Mouse (Mus musculus) left cerebral cortex, adult 18-20 months (tissue): ENCODE measurements around the gene Lrrn4cl. TPM values are rescaled to one million over a fixed set of nuclear protein-coding genes. Genes with fewer than 3 reads are reported as not detected.
"Not testable (repeated sequence)": the region's sequence is repeated elsewhere in the genome, so short reads cannot be mapped to it uniquely, and the experiment has no call there.

Source experiments
- DNase-seq, 2 experiments: peaks; one replicate each; pipeline ENCODE4 v3.0.0; 2021 to 2022; ENCODE audit warnings: low spot score in 2 of 2, mixed read lengths in 1 of 2
- long read RNA-seq, 2 experiments: library from polyadenylated mRNA; stranded (forward); transcript quantifications; one replicate each; pipeline ENCODE4 v2.0.0; 2021
- total RNA-seq, 2 experiments: library from RNA; stranded (reverse); gene quantifications; 2 replicates each; pipeline ENCODE4 v1.2.3; 2021

Gene Lrrn4cl
- total RNA-seq = 1 to 10 TPM; 1.2 to 1.7 TPM
- long read RNA-seq, experiment 1, partial matches to known transcripts = 0 of 1 reads
- long read RNA-seq, experiment 1, other reads (novel, unspliced or antisense) = 0 of 1 reads
- long read RNA-seq, experiment 2, partial matches to known transcripts = 0 of 1 reads
- long read RNA-seq, experiment 2, other reads (novel, unspliced or antisense) = 0 of 1 reads

- DNase-seq = no peak
These were observed at the start of gene Lrrn4cl for GRCm38 (mm10) chr19:8850402-8850901. Lrrn4cl (plus strand) TSS chr19:8850768.

- peak; percentile 89 to 95 for DNase-seq
These were observed 48.3 kb upstream of the Lrrn4cl start, which contains the start of gene Zbtb3 for GRCm38 (mm10) chr19:8802130-8802821. Zbtb3 (plus strand) TSS chr19:8802555.

DNA sequence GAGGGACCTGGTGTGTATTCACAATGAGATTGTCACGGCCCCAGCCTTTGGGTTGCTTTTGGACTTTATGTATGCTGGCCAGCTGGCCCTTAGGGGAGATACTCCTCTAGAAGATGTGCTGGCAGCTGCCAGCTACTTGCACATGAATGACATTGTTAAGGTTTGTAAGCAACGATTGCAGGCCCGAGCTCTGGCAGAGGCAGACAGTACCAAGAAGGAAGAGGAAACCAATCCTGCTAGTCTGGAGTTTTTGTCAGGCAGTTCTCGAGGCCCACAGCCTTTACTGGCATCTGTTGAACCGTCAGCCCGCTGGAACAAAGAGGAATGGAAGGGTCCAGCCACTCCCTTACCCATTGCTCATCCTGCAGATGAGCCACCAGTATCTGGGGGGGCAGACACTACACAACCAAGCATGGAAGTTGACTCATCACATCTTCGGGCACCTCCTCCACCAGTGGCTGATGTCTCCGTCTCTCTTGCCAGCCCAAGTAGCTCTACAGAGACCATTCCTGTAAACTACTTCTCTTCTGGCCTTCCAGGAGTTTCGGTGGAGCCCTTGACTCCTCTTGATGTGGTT is 47.3 kb upstream of the Lrrn4cl start:
- no peak for DNase-seq

DNA sequence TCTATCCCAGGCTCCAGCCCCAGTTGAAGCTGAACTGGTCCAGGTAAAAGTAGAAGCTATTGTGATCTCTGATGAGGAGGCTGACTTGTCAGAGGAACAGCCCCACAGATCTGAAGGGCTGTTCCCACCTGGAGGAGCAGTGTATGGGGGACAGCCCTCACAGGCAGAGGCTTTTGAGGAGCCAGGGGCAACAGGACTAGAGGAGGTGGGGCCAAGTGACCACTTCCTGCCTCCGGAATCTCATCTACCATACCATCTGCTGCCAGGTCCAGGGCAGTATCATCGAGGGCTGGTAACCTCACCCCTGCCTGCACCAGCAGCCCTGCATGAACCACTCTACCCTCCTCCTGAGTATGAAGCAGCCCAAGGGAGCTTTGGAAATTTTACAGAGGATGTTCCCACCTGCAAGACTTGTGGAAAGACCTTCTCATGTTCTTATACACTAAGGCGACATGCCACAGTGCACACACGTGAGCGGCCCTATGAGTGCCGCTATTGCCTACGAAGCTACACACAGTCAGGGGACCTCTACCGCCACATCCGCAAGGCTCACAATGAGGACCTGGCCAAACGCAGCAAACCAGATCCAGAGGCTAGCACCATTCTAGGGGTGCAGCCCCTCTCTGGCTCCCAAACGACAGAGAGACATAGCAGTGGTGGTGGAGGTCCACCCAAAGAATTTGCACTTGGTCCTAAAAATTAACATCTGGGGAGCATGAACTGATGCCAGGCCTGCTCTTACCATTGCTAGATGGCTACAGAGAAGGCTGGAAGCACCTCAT is 46.5 kb upstream of the Lrrn4cl start:
- no peak for DNase-seq

GRCm38 (mm10) chr19:8806810-8807209 is 43.8 kb upstream of the Lrrn4cl start:
- DNase-seq = no peak

DNA sequence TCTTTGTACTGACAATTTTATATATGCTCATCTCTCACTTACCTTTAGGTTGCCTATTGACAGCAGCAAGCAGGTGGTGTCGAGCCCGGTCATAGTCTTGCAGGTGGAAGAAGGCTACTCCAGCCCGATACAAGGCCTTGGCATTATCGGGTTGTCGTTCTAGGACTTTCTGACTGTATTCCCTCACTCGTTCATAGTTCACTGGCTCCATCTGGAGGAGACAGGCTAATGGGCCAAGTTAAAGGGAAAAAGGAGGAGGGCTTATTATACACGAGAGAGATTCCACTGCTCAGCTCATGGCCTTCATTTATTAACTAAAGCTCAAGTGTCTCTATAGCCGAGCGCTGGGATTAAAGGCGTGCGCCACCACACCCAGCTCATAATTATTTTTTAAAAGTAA is 34.8 kb upstream of the Lrrn4cl start:
- DNase-seq = no peak

- no peak for DNase-seq
These were observed 33.6 kb upstream of the Lrrn4cl start for GRCm38 (mm10) chr19:8817001-8817400.

DNA sequence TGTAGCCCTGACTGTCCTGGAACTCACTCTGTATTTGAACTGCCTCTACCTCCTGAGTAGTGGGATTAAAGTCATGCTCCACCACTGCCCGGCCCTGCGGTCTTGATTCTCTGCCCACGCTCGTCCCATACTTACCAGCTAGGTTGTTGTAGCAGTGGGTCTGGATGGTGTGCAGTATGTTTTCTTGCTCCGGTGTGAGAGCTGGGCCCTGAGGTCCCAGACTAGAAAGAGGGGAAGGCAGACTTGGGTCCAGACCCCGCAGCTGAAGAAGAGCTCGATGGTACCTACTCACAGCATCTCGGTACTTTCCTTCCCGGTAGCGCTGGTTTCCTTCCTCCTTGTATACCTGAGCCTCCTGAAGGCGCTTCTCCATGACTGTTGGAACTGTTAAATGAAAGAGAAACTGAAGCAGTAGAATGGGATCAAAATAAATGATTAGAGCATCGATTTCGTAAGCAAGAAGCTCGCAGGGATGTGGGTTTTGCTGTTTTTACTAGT is 32.2 kb upstream of the Lrrn4cl start:
- no peak for DNase-seq

GRCm38 (mm10) chr19:8818801-8819595 is 31.6 kb upstream of the Lrrn4cl start, which contains the start of gene Ttc9c:
Ttc9c (minus strand) TSS chr19:8819333.
- DNase-seq = peak; percentile 94 to 98

DNA sequence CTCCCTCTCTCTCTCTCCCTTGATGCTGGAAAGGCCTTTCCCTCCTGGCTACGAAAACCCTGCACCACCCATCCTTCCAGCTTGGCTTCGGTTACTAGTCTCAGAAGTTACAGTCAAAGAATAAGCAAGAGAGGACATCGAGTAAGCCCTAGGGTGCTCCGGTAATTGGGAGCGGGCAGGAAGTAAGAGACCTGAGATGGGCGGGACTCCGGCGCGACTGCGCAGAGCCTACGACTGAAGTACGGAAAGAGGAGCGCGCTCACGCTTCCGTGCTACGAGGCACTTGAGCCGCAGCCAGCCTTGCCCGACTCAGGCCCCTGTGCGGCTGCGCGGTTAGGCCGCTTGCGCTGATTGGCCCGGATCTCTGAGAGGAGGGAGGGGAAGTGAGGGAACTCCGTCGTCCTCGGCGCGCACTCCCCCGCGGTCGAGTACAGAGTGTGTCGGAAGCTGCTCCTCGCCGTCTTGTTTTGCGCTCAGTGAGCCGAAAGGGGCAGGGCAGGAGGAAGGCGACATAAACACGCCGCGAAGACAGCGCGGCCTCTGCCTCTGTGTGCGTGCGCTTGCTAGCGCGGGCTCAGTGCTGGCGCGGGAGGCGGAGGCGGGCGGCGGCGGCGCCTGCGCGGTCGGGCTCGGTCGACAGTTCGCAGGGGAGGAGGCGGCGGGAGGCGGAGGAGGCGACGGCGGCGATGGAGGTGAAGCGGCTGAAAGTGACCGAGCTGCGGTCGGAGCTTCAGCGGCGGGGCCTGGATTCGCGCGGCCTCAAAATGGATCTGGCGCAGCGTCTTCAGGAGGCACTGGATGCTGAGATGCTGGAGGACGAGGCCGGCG is 30.8 kb upstream of the Lrrn4cl start, which contains the start of gene Hnrnpul2:
Gene Hnrnpul2, plus strand, starts transcription at position 415 of the 828 bp plus-strand sequence.
- DNase-seq = peak; percentile 98

- DNase-seq = peak in 1 of 2 experiments; percentile 26
These were observed 30.1 kb upstream of the Lrrn4cl start for GRCm38 (mm10) chr19:8820424-8820956.

- DNase-seq = no peak
These were observed 29.4 kb upstream of the Lrrn4cl start for GRCm38 (mm10) chr19:8821146-8821545.

DNA sequence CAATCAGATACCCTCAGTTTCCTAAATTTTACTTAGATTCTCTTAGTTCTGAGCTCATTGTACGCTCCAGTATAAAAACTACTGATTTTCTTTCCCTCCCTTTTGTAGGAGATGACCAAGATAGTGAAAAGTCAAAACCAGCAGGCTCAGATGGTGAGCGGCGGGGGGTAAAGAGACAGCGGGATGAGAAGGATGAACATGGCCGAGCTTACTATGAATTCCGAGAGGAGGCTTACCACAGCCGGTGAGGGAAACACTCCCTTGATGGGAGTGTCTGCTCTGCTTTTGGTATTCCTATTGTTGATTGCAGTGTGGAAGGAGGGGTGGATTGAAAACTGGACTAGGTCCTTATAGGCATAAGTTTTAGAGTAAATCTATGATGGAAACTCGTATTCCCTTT is 27.9 kb upstream of the Lrrn4cl start:
- no peak for DNase-seq

- no peak for DNase-seq
These were observed 20.9 kb upstream of the Lrrn4cl start, which contains the start of gene AC129217.1 for GRCm38 (mm10) chr19:8829660-8830059. AC129217.1 (plus strand) TSS chr19:8829773.

- DNase-seq = no peak
These were observed 19.9 kb upstream of the Lrrn4cl start for GRCm38 (mm10) chr19:8830664-8831063.

DNA sequence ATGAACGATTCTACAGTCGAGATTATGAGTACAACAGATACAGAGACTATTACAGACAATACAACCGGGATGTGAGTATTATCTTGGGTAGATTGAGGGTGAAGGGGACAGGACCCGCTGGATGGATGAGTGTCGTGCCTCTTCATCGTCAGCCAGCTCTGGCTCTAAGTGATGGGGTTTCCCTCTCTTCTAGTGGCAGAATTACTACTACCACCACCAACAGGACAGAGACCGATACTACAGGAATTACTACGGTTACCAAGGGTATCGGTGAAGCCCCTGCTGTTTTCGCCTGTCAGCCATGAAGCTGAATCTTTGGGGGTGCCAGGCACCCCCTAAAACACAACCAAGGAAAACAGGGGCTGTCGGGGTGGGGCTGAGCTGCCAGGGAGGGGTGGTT is 19.3 kb upstream of the Lrrn4cl start:
- DNase-seq = no peak

DNA sequence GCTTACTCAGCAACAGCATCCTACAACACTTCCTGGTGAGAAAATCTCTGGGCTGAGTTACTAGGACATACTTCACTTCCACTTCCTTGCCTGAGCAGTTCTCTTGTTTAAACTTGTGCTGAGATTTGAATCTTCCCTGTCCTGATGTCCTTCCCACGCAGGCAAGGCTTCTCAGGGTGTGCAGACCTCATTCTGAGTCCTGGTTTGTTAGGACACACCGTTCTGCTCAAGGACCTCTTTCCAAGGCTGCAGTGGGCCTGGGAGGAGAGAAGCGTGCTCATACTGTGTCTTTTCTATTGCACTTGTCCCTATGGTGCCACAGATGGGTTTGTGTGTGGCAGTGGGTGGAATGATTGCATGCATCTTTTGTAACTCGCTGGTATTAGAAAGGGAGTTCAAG is 17.6 kb upstream of the Lrrn4cl start:
- DNase-seq = no peak

DNA sequence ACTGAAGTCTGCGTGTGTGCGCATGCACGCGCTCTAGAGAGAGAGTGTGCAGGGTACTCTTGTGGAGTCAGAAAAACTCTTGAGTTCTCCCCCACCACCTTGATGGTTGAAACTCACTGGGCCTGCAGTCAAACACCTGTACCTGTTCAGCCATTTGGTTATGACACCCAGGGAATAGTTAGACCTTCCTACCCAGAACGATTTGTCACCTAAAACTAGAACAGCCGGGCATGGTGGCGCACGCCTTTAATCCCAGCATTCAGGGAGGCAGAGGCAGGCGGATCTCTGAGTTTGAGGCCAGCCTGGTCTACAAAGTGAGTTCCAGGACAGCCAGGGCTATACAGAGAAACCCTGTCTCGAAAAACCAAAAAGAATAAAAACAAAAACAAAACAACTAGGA is 14.2 kb upstream of the Lrrn4cl start:
- not testable (repeated sequence) for DNase-seq

DNA sequence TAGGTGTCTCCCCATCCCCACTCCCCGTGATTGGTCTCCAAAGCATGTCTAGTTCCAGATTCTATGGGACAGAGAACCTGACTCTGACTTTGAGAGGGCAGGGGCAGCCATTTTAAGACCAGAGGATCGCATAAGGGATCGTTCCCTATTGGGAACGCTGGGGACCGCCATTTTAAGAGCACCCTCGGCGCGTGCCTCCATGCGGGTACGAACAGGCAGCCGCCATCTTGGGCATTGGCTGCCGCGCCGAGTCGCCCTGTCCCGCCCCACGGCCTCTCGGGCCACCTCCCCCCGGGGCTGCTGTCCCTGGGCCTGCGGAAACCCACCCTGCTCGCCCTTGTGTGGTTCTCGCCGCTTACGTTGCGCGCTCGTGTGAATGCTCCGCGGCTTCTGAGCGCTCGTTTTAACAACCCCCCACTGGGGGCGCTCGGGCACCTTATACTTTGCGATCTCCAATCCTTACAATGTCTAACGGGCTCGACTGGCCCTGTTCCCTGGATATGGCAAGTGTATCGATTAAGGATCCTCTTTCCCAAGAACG is 13.2 kb upstream of the Lrrn4cl start, which contains the start of gene Bscl2:
Gene Bscl2, plus strand, starts transcription at position 217 of the 541 bp plus-strand sequence.
- DNase-seq = peak; percentile 81 to 87
